Mouse (Mus musculus) neural tube, embryonic 11.5 days (tissue): ENCODE measurements around the gene Prss16. TPM values are rescaled to one million over a fixed set of nuclear protein-coding genes. Genes with fewer than 3 reads are reported as not detected.

ENCODE experiments used
- ATAC-seq: fragments of 200-750 bp; cut with Nextera tagmentation; 2 replicates; pipeline ENCODE4 v1.8.0; 2017; ENCODE audit warnings: moderate number of reproducible peaks, mild to moderate bottlenecking, moderate TSS enrichment, moderate library complexity; ENCODE audit not compliant: insufficient read depth, low FRiP score, low TSS enrichment
- DNase-seq: peaks from one replicate; pipeline ENCODE4 v3.0.0-alpha.2; 2015; ENCODE audit warnings: low spot score
- H3K27ac ChIP-seq: fragments of 300-500 bp; sonication (generic); 2 replicates; pipeline ENCODE4 v1.5.1; 2014; ENCODE audit warnings: low read depth, mild to moderate bottlenecking, low read length
- H3K27me3 ChIP-seq: fragments of 300-500 bp; sonication (generic); 2 replicates; pipeline ENCODE4 v1.6.1; 2014; ENCODE audit warnings: mild to moderate bottlenecking, low read length, mixed read lengths; ENCODE audit not compliant: control insufficient read depth, insufficient read depth
- H3K36me3 ChIP-seq: fragments of 300-500 bp; sonication (generic); 2 replicates; pipeline ENCODE4 v1.6.1; 2014; ENCODE audit warnings: mild to moderate bottlenecking, low read length, moderate library complexity, mixed read lengths; ENCODE audit not compliant: control insufficient read depth, insufficient read depth
- H3K4me1 ChIP-seq: fragments of 300-500 bp; sonication (generic); 2 replicates; pipeline ENCODE4 v1.6.1; 2014; ENCODE audit warnings: low read length, mixed read lengths; ENCODE audit not compliant: control insufficient read depth, insufficient read depth
- H3K4me2 ChIP-seq: fragments of 300-500 bp; sonication (generic); 2 replicates; pipeline ENCODE4 v1.6.1; 2014; ENCODE audit warnings: low read depth, mild to moderate bottlenecking, moderate library complexity
- H3K4me3 ChIP-seq: fragments of 300-500 bp; sonication (generic); 2 replicates; pipeline ENCODE4 v1.5.1; 2014; ENCODE audit warnings: low read depth, low read length
- H3K9ac ChIP-seq: fragments of 300-500 bp; sonication (generic); 2 replicates; pipeline ENCODE4 v1.6.1; 2014; ENCODE audit warnings: mild to moderate bottlenecking, low read length
- H3K9me3 ChIP-seq: fragments of 300-500 bp; sonication (generic); 2 replicates; pipeline ENCODE4 v1.6.1; 2016; ENCODE audit warnings: low read length; ENCODE audit not compliant: control insufficient read depth
- WGBS: fragments of 180-500 bp; shearing (Covaris S2); extraction: QIAGEN DNeasy Blood & Tissue Kit; methylation state at CpG from one replicate; pipeline ENCODE4 v1.1.7; 2014; 5-methylcytosine and 5-hydroxymethylcytosine counted together
- polyA plus RNA-seq: library from polyadenylated mRNA; unstranded; fragments of >200 nt; fragmentation: Nextera tagmentation; extraction: Ambion mirVana; gene quantifications from 2 replicates; pipeline ENCODE4 v1.2.1, GENCODE M21; 2014

Gene Prss16
- polyA plus RNA-seq, 1 experiment from 2014 or later = 0.21 TPM

DNA sequence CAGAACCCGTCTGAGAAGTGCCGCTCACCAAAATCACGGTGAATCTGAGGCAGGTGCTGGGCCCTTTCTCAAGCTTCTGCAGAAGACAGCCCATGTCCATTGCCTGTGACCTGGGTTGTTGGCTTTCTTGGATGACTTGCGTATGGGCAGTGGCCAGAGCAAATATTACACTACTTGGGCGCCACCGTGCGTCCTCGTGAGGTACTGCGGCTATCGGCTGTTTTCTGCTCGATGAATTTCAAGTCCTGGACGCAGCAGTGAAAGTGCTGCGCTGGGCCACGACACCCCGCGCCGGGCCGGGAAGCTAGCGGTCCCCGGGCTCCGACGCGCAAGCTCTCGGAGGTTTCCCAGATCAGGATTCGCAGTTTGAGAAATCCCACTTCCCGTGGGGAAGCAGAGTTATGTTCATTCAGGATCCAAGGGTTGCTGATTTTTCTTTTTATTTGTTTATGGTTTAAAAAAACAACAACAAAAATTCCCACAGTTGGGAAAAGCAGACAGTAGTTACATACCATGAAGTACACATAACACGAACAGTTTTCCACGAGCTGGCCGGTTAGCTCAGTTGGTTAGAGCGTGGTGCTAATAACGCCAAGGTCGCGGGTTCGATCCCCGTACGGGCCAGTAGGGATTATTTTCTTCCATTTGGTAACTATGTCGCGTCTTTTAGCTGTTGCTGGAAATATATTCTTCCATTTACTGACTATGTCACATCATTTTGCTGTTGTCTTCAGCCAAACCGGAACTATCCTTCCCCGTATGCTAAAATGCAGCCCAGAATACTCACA is 19.3 kb upstream of the Prss16 start:
- peak; percentile 80 for ATAC-seq
- H3K4me2 ChIP-seq = peak overlapping the region; percentile 37
- H3K4me1 ChIP-seq = no peaks in the 10 kb centered on the region
- DNase-seq = peak; percentile 93
- H3K9ac ChIP-seq = peak overlapping the region; percentile 41
- no peak overlapping the region for H3K27ac ChIP-seq
- peak overlapping the region; percentile 35 for H3K4me3 ChIP-seq
- H3K36me3 ChIP-seq = no peaks in the 10 kb centered on the region
- WGBS = under 1% methylated on average over 40 of the region's 40 CpGs
- H3K27me3 ChIP-seq = no peaks in the 10 kb centered on the region
- no peaks in the 10 kb centered on the region for H3K9me3 ChIP-seq

DNA sequence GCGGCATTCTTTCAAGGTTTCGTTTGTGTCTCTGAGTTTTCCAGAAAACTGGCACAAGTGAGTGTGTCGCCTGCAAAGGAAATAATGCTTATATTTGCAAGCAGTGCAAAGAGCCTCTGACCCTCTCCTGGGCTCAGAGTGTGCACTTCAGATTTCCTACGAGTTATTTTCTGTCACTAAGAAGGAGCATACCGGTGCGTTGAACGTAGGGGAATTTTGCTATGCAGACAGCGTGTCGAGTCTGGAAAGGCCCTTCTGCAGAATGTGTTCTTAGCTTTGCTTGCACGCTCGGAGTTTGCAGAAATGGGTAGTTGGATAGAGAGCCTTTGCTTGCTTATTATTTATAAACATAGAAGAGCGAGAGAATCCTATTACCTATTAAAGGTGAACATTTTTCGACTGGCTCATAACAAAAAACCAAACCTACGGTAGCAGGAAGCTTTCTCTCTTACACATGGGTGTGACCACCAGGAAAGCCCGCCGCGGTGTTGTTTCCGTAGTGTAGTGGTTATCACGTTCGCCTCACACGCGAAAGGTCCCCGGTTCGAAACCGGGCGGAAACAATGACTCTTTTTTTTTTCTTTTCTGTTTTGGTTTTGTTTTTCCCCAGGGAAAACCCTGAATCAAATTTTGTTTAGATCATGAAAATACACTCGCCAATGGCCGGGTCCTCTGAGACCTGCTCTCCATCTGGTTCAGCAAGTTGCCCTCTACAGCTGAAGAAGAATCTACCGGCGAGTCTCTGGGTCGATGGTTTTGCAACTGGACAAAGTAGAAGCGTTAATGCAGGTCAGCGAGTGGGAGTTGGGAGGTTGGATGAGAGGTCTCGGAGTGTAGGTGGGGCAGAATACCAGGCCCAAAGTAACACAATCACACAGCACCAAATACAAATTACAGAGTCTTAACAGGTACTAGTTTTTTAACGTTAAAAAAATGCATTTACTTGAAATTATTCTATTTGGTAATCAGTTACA is 16.8 kb upstream of the Prss16 start:
- H3K4me2 ChIP-seq = peak overlapping the region; percentile 57
- DNase-seq (peak; percentile 94), ATAC-seq (0 out of 2 replicates have a peak, but pooled peaks have one; percentile 39)
- H3K9me3 ChIP-seq = no peaks in the 10 kb centered on the region
- H3K36me3 ChIP-seq = no peaks in the 10 kb centered on the region
- H3K9ac ChIP-seq = peak overlapping the region; percentile 55
- under 1% methylated on average over 35 of the region's 35 CpGs for WGBS
- H3K4me1 ChIP-seq = no peaks in the 10 kb centered on the region
- H3K27me3 ChIP-seq = no peaks in the 10 kb centered on the region
- no peak overlapping the region for H3K27ac ChIP-seq
- H3K4me3 ChIP-seq = peak overlapping the region; percentile 44

DNA sequence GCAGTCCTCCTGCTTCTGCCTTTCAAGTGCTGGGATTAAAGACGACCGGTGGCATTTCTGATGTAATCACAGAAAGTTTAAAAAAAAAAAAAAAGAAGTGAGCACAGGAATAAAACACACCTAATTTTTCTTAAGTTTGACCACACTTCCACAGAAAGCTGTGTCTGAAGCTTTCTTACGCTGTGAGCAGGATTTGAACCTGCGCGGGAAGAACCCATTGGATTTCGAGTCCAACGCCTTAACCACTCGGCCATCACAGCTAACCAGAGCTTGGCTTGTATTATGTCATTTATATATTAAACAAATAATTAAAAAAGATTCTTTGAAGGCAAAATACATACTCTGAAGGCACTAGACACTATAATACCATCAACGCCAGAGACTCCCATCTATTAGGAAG is 12.7 kb upstream of the Prss16 start:
- WGBS = under 1% methylated on average over 9 of the region's 9 CpGs
- Histone ChIP-seq H3K9ac (peak overlapping the region; percentile 15; the same call in 1 of the 2 replicates), H3K9me3 (no peaks in the 10 kb centered on the region)

DNA sequence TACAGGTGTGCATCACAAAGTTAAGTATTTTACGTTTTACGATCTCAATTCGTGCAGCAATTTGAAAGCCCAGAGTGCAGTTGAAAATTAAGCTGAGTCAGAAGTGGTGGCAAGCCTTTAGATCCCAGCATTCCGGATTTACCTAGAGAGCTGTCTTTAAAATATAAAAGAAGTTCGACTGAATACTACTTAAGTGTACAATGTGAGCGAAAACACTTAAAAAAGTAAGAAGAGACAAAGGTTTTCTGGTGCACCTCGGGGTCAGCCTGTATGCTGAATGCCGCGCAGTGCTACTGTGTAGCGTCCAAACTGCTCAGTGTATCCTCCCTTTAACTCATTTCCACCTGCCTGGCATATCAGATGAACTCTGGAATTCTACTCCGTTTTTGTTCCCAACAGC is 12.0 kb upstream of the Prss16 start:
- H3K9ac ChIP-seq = peak overlapping the region; percentile 36
- ATAC-seq (no peak), DNase-seq (no peak)
- no peaks in the 10 kb centered on the region for H3K9me3 ChIP-seq
- no peak overlapping the region for H3K27ac ChIP-seq
- peak overlapping the region; percentile 57 for H3K4me2 ChIP-seq
- 0 out of 2 replicates have a peak, but pooled peaks cover 3% of the 10 kb centered on the region for H3K4me1 ChIP-seq
- peaks cover 10% of the 10 kb centered on the region for H3K27me3 ChIP-seq
- H3K4me3 ChIP-seq = peak overlapping the region; percentile 42
- no peaks in the 10 kb centered on the region for H3K36me3 ChIP-seq
- 0% methylated on average over 11 of the region's 11 CpGs for WGBS

More for the DNA sequence above, 12.7 kb upstream of the Prss16 start:
- Histone ChIP-seq H3K27me3 (peaks cover 10% of the 10 kb centered on the region), H3K4me2 (peak overlapping the region; percentile 57), H3K36me3 (no peaks in the 10 kb centered on the region), H3K4me3 (peak overlapping the region; percentile 42), H3K4me1 (0 out of 2 replicates have a peak, but pooled peaks cover 3% of the 10 kb centered on the region), H3K27ac (no peak overlapping the region)
- DNase-seq (peak; percentile 86), ATAC-seq (peak; percentile 64; the same call in 1 of the 2 replicates)

DNA sequence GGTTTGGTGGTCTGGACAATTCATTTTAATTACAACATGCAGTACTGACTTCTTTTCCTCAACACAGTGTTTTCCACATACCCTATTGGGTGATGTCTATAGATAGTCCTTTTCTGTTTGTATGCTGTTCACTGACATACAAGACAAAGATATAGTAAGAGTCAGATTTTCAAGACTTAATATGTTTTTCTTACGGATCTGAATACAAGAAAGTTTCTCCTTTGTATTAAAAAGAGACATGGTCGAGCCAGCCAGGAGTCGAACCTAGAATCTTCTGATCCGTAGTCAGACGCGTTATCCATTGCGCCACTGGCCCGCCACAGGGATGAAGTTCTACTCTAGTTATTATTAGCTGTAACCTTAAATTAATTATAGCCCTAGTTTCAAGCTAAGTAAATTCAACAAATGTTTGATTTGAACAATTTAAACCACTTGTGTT is 11.4 kb upstream of the Prss16 start:
- Histone ChIP-seq H3K27ac (no peak overlapping the region), H3K27me3 (peaks cover 10% of the 10 kb centered on the region), H3K9me3 (no peaks in the 10 kb centered on the region), H3K9ac (no peak overlapping the region), H3K4me2 (peak overlapping the region; percentile 57), H3K4me1 (0 out of 2 replicates have a peak, but pooled peaks cover 3% of the 10 kb centered on the region), H3K36me3 (no peaks in the 10 kb centered on the region), H3K4me3 (peak overlapping the region; percentile 42)
- DNase-seq (peak; percentile 67), ATAC-seq (peak; percentile 76)
- under 1% methylated on average over 8 of the region's 8 CpGs for WGBS

DNA sequence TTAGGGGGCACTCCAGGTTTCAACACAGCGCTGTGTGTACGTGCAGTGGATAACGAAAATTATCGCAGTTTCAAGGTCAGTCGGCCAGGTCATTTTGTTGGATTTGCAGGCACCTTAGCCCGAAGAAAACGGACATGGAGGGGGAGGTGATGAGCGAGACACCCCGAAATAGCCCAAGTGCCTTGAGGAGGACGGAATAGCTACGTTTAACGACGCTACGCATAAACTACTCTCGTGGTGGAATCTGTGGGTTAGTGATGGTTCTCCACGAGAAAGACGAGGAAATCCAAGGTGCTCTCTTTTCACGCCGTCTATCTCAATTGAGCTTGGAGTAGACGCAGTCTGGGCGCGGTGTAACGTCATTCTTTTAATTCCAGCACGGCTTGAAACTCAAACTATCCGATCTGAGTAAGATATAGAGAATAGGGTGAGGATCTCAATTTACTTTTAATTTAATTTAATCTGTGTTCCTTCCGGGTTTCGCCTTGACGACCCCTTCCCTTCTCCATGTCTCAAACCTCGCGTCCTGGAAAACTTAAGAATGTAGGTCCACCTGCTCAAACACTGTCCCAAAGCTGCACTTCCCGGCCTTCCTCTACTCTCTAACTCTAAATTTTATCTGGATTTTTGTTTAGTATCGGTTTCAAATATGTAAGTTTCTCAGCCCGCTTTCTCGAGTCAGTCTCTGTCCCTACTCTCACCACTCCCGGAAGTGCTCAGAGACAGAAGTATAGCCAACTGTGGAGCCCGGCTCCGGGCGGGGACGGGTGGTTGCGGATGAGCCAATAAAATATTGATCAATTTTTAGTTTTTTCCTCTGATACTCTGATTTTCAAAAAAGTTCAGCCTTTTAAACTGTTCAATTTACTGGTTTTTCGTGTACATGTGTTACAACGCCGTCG is 10.6 kb upstream of the Prss16 start:
- WGBS = under 1% methylated on average over 44 of the region's 44 CpGs
- H3K36me3 ChIP-seq = no peaks in the 10 kb centered on the region
- DNase-seq (no peak), ATAC-seq (no peak)
- H3K4me2 ChIP-seq = peak overlapping the region; percentile 57
- H3K4me1 ChIP-seq = 0 out of 2 replicates have a peak, but pooled peaks cover 3% of the 10 kb centered on the region
- peak overlapping the region; percentile 42 for H3K4me3 ChIP-seq
- H3K27ac ChIP-seq = no peak overlapping the region
- H3K27me3 ChIP-seq = peaks cover 15% of the 10 kb centered on the region
- no peak overlapping the region for H3K9ac ChIP-seq
- no peaks in the 10 kb centered on the region for H3K9me3 ChIP-seq

DNA sequence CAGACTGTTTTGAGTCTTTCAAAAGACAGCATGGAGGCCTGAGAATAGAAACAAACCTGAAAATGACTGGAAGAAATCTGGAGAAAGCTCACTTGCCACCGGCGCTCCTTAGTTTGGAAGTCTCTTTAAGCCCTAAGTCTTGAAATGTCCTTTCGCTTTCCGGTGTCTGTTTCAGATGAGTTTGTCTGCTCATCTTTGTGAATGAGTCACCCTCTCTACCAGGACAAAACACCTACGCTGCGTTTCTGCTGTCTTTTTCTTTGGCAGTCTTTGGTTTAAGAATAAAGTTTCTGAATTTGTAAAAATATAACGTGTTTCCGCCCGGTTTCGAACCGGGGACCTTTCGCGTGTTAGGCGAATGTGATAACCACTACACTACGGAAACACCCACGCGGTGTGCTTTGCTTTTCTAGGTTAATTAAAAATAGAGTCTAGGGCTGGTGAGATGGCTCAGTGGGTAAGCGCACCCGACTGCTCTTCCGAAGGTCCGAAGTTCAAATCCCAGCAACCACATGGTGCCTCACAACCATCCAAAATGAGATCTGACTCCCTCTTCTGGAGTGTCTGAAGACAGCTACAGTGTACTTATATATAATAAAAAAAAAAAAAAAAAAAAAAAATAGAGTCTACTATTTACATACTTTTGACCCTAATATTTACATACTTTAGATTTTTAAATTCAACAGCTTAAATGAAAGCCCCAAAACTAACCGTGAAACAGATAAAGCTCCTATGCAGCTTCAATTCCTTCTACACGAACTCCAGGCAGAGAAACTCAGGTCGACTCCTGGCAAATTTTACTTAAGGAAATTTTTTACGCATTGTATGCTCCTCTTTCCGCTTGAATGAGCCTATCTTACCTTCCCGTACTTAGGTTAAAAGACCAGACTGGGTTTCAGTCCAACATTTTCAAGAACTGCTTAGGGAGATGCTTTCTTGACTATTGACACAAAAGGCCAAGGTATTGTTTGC is 6.2 kb upstream of the Prss16 start:
- H3K27ac ChIP-seq = no peak overlapping the region
- ATAC-seq (peak; percentile 39; the same call in 1 of the 2 replicates), DNase-seq (peak; percentile 77)
- H3K4me1 ChIP-seq = 0 out of 2 replicates have a peak, but pooled peaks cover 3% of the 10 kb centered on the region
- H3K4me2 ChIP-seq = no peak overlapping the region
- WGBS = 15% methylated on average over 27 of the region's 27 CpGs
- H3K27me3 ChIP-seq = peaks cover 52% of the 10 kb centered on the region
- H3K4me3 ChIP-seq = no peak overlapping the region
- H3K9ac ChIP-seq = no peak overlapping the region
- H3K36me3 ChIP-seq = no peaks in the 10 kb centered on the region
- no peaks in the 10 kb centered on the region for H3K9me3 ChIP-seq
